Mouse (Mus musculus) heart, embryonic 15.5 days (tissue): ENCODE measurements around the gene Otud7a. TPM values are rescaled to one million over a fixed set of nuclear protein-coding genes. Genes with fewer than 3 reads are reported as not detected.

ENCODE experiments used
- ATAC-seq: fragments of 200-750 bp; cut with Nextera tagmentation; replicated peaks from 2 replicates; pipeline ENCODE4 v1.8.0; 2017; ENCODE audit warnings: low read depth, moderate TSS enrichment; ENCODE audit not compliant: insufficient number of reproducible peaks, insufficient read depth, low FRiP score
- H3K27ac ChIP-seq: fragments of 300-500 bp; sonication (generic); 2 replicates; pipeline ENCODE4 v1.5.1; 2015; ENCODE audit warnings: mild to moderate bottlenecking, inconsistent platforms
- H3K27me3 ChIP-seq: fragments of 300-500 bp; sonication (generic); 2 replicates; pipeline ENCODE4 v1.6.1; 2015; ENCODE audit warnings: inconsistent platforms
- H3K36me3 ChIP-seq: fragments of 300-500 bp; sonication (generic); 2 replicates; pipeline ENCODE4 v1.6.1; 2015; ENCODE audit warnings: mild to moderate bottlenecking, inconsistent platforms
- H3K4me1 ChIP-seq: fragments of 300-500 bp; sonication (generic); replicated peaks from 2 replicates; pipeline ENCODE4 v1.6.1; 2015; ENCODE audit warnings: inconsistent platforms
- H3K4me2 ChIP-seq: fragments of 300-500 bp; sonication (generic); 2 replicates; pipeline ENCODE4 v1.6.1; 2015; ENCODE audit warnings: inconsistent platforms, mild to moderate bottlenecking, moderate library complexity
- H3K4me3 ChIP-seq: fragments of 300-500 bp; sonication (generic); 2 replicates; pipeline ENCODE4 v1.5.1; 2015; ENCODE audit warnings: mild to moderate bottlenecking, inconsistent platforms
- H3K9ac ChIP-seq: fragments of 300-500 bp; sonication (generic); 2 replicates; pipeline ENCODE4 v1.6.1; 2015; ENCODE audit warnings: mild to moderate bottlenecking, inconsistent platforms
- H3K9me3 ChIP-seq: fragments of 300-500 bp; sonication (generic); replicated peaks from 2 replicates; pipeline ENCODE4 v1.6.1; 2016; ENCODE audit warnings: inconsistent platforms
- WGBS: fragments of 180-500 bp; shearing (Covaris S2); methylation state at CpG from one replicate; pipeline ENCODE4 v1.1.7; 2015; ENCODE audit warnings: mixed read lengths; 5-methylcytosine and 5-hydroxymethylcytosine counted together
- polyA plus RNA-seq: library from polyadenylated mRNA; unstranded; fragments of >200 nt; fragmentation: Nextera tagmentation; extraction: Ambion mirVana; gene quantifications from 2 replicates; pipeline ENCODE4 v1.2.1, GENCODE M21; 2015

The Otud7a gene
- polyA plus RNA-seq, 1 experiment from 2014 or later: 0.18 TPM

GRCm38 (mm10) chr7:63755476-63755948 lies 311.0 kb downstream of the Otud7a start:
- Histone ChIP-seq H3K4me1 (peaks cover 30% of the 10 kb centered on the region), H3K9me3 (no peaks in the 10 kb centered on the region), H3K4me2 (peak overlapping the region; percentile 88), H3K27ac (no peak overlapping the region), H3K4me3 (peak overlapping the region; percentile 50), H3K27me3 (peaks cover 77% of the 10 kb centered on the region), H3K9ac (peak overlapping the region; percentile 46), H3K36me3 (no peaks in the 10 kb centered on the region)
- WGBS: 1% methylated on average over 13 of the region's 13 CpGs
- ATAC-seq: 0 out of 2 replicates have a peak, but pooled peaks have one; percentile 37

GRCm38 (mm10) chr7:63757136-63757677 lies 312.7 kb downstream of the Otud7a start:
- H3K9me3 ChIP-seq: no peaks in the 10 kb centered on the region
- peaks cover 91% of the 10 kb centered on the region for H3K27me3 ChIP-seq
- ATAC-seq: no peak
- WGBS: 8% methylated on average over 25 of the region's 25 CpGs
- peaks cover 30% of the 10 kb centered on the region for H3K4me1 ChIP-seq
- no peak overlapping the region for H3K27ac ChIP-seq
- H3K4me2 ChIP-seq: peak overlapping the region; percentile 78
- peak overlapping the region; percentile 47 for H3K4me3 ChIP-seq
- H3K36me3 ChIP-seq: no peaks in the 10 kb centered on the region
- H3K9ac ChIP-seq: no peak overlapping the region

GRCm38 (mm10) chr7:63757678-63758239 lies 313.2 kb downstream of the Otud7a start:
- H3K27ac ChIP-seq: no peak overlapping the region
- peak overlapping the region; percentile 78 for H3K4me2 ChIP-seq
- no peaks in the 10 kb centered on the region for H3K36me3 ChIP-seq
- H3K27me3 ChIP-seq: peaks cover 94% of the 10 kb centered on the region
- no peak for ATAC-seq
- H3K4me3 ChIP-seq: peak overlapping the region; percentile 47
- H3K4me1 ChIP-seq: peaks cover 30% of the 10 kb centered on the region
- no peaks in the 10 kb centered on the region for H3K9me3 ChIP-seq
- under 1% methylated on average over 61 of the region's 85 CpGs for WGBS
- H3K9ac ChIP-seq: no peak overlapping the region

- H3K36me3 ChIP-seq: no peaks in the 10 kb centered on the region
- H3K4me3 ChIP-seq: peak overlapping the region; percentile 47
- H3K4me2 ChIP-seq: peak overlapping the region; percentile 78
- no peak overlapping the region for H3K27ac ChIP-seq
- under 1% methylated on average over 85 of the region's 97 CpGs for WGBS
- peaks cover 30% of the 10 kb centered on the region for H3K4me1 ChIP-seq
- no peaks in the 10 kb centered on the region for H3K9me3 ChIP-seq
- peaks cover 93% of the 10 kb centered on the region for H3K27me3 ChIP-seq
- H3K9ac ChIP-seq: no peak overlapping the region
- ATAC-seq: no peak
These were observed 313.8 kb downstream of the Otud7a start for GRCm38 (mm10) chr7:63758240-63758826.

GRCm38 (mm10) chr7:63759606-63760005 lies 315.1 kb downstream of the Otud7a start:
- 29% methylated on average over 5 of the region's 5 CpGs for WGBS
- no peak overlapping the region for H3K4me3 ChIP-seq
- ATAC-seq: no peak

GRCm38 (mm10) chr7:63762529-63762928 lies 318.0 kb downstream of the Otud7a start:
- H3K27ac ChIP-seq: no peak overlapping the region
- no peak for ATAC-seq
- no peaks in the 10 kb centered on the region for H3K36me3 ChIP-seq
- peaks cover 51% of the 10 kb centered on the region for H3K27me3 ChIP-seq
- H3K9ac ChIP-seq: no peak overlapping the region
- 70% methylated on average over 3 of the region's 3 CpGs for WGBS
- no peaks in the 10 kb centered on the region for H3K9me3 ChIP-seq
- no peak overlapping the region for H3K4me2 ChIP-seq
- H3K4me3 ChIP-seq: no peak overlapping the region
- H3K4me1 ChIP-seq: peaks cover 12% of the 10 kb centered on the region

More at GRCm38 (mm10) chr7:63759606-63760005, 315.1 kb downstream of the Otud7a start:
- no peak overlapping the region for H3K27ac ChIP-seq
- no peak overlapping the region for H3K4me2 ChIP-seq
- no peak overlapping the region for H3K9ac ChIP-seq
- peaks cover 80% of the 10 kb centered on the region for H3K27me3 ChIP-seq
- H3K9me3 ChIP-seq: no peaks in the 10 kb centered on the region
- H3K4me1 ChIP-seq: peaks cover 25% of the 10 kb centered on the region
- H3K36me3 ChIP-seq: no peaks in the 10 kb centered on the region

- 56% methylated on average over 5 of the region's 5 CpGs for WGBS
- H3K9ac ChIP-seq: no peak overlapping the region
- H3K9me3 ChIP-seq: no peaks in the 10 kb centered on the region
- no peak overlapping the region for H3K4me3 ChIP-seq
- no peak overlapping the region for H3K4me2 ChIP-seq
- no peaks in the 10 kb centered on the region for H3K27me3 ChIP-seq
- H3K27ac ChIP-seq: no peak overlapping the region
- ATAC-seq: no peak
- no peaks in the 10 kb centered on the region for H3K4me1 ChIP-seq
- no peaks in the 10 kb centered on the region for H3K36me3 ChIP-seq
These were observed 324.0 kb downstream of the Otud7a start for GRCm38 (mm10) chr7:63768398-63769029.

GRCm38 (mm10) chr7:63773268-63773667 lies 328.7 kb downstream of the Otud7a start:
- no peaks in the 10 kb centered on the region for H3K9me3 ChIP-seq
- no peak overlapping the region for H3K4me2 ChIP-seq
- no peak overlapping the region for H3K4me3 ChIP-seq
- no peak overlapping the region for H3K27ac ChIP-seq
- no peaks in the 10 kb centered on the region for H3K4me1 ChIP-seq
- H3K36me3 ChIP-seq: no peaks in the 10 kb centered on the region
- WGBS: 91% methylated on average over 1 of the region's 1 CpGs
- no peak overlapping the region for H3K9ac ChIP-seq
- 0 out of 2 replicates have a peak, but pooled peaks cover 3% of the 10 kb centered on the region for H3K27me3 ChIP-seq
- no peak for ATAC-seq

GRCm38 (mm10) chr7:63774291-63774690 lies 329.7 kb downstream of the Otud7a start:
- Histone ChIP-seq H3K4me2 (no peak overlapping the region), H3K9me3 (no peaks in the 10 kb centered on the region), H3K36me3 (no peaks in the 10 kb centered on the region), H3K4me1 (no peaks in the 10 kb centered on the region), H3K27me3 (0 out of 2 replicates have a peak, but pooled peaks cover 3% of the 10 kb centered on the region), H3K9ac (no peak overlapping the region), H3K27ac (no peak overlapping the region), H3K4me3 (no peak overlapping the region)
- 61% methylated on average over 1 of the region's 1 CpGs for WGBS
- ATAC-seq: no peak

GRCm38 (mm10) chr7:63777328-63777727 lies 332.8 kb downstream of the Otud7a start:
- Histone ChIP-seq H3K27me3 (0 out of 2 replicates have a peak, but pooled peaks cover 3% of the 10 kb centered on the region), H3K9me3 (no peaks in the 10 kb centered on the region), H3K9ac (no peak overlapping the region), H3K36me3 (no peaks in the 10 kb centered on the region), H3K4me1 (no peaks in the 10 kb centered on the region), H3K4me2 (no peak overlapping the region), H3K27ac (no peak overlapping the region), H3K4me3 (no peak overlapping the region)
- no peak for ATAC-seq
- WGBS: 78% methylated on average over 4 of the region's 4 CpGs

GRCm38 (mm10) chr7:63780821-63781220 lies 336.3 kb downstream of the Otud7a start:
- Histone ChIP-seq H3K4me1 (no peaks in the 10 kb centered on the region), H3K27me3 (0 out of 2 replicates have a peak, but pooled peaks cover 3% of the 10 kb centered on the region), H3K4me2 (no peak overlapping the region), H3K9ac (no peak overlapping the region), H3K4me3 (no peak overlapping the region), H3K36me3 (no peaks in the 10 kb centered on the region), H3K9me3 (no peaks in the 10 kb centered on the region), H3K27ac (no peak overlapping the region)
- 76% methylated on average over 3 of the region's 3 CpGs for WGBS
- no peak for ATAC-seq
